Mouse (Mus musculus) MEL (cell line): ENCODE results near the gene Acat3. TPM values are rescaled to one million over a fixed set of nuclear protein-coding genes. Genes with fewer than 3 reads are reported as not detected.

ENCODE experiments used
- DNase-seq: peaks from one replicate; pipeline ENCODE4 v3.0.0; 2011; ENCODE audit warnings: low read depth, low spot score
- H3K27ac ChIP-seq: 2 replicates; pipeline ENCODE4 v1.5.1; 2012; ENCODE audit warnings: low read depth, mild to moderate bottlenecking, control low read depth, low read length, moderate library complexity; ENCODE audit not compliant: control insufficient read depth
- H3K27me3 ChIP-seq, 2 experiments: fragments of 150-350 bp in 1 of 2; sonication (generic) in 1 of 2; 2 replicates each; pipeline ENCODE4 v1.6.1; 2012; ENCODE audit warnings: low read length in 2 of 2, mild to moderate bottlenecking in 2 of 2, improper control_type of control experiment in 1 of 2, moderate library complexity in 1 of 2; ENCODE audit not compliant: insufficient read depth in 2 of 2, control insufficient read depth in 1 of 2
- H3K36me3 ChIP-seq, 2 experiments: 2 replicates each; pipeline ENCODE4 v1.6.1; 2012 to 2014; ENCODE audit warnings: low read length in 2 of 2, improper control_type of control experiment in 1 of 2, inconsistent platforms in 1 of 2, mild to moderate bottlenecking in 1 of 2; ENCODE audit not compliant: insufficient read depth in 2 of 2, control insufficient read depth in 1 of 2
- H3K4me1 ChIP-seq, 2 experiments: fragments of 150-350 bp in 1 of 2; sonication (generic) in 1 of 2; 2 replicates each; pipeline ENCODE4 v1.6.1; 2012; ENCODE audit warnings: low read length in 2 of 2, improper control_type of control experiment in 1 of 2, mild to moderate bottlenecking in 1 of 2; ENCODE audit not compliant: insufficient read depth in 2 of 2, control insufficient read depth in 1 of 2
- H3K4me3 ChIP-seq, 2 experiments: fragments of 150-350 bp in 1 of 2; sonication (generic) in 1 of 2; 2 replicates each; pipeline ENCODE4 v1.5.1; 2012; ENCODE audit warnings: low read depth in 2 of 2, low read length in 2 of 2, mild to moderate bottlenecking in 2 of 2, moderate library complexity in 2 of 2, control low read depth in 1 of 2, improper control_type of control experiment in 1 of 2; ENCODE audit not compliant: control insufficient read depth in 1 of 2, insufficient read depth in 1 of 2
- H3K79me2 ChIP-seq: 2 replicates; pipeline ENCODE4 v1.6.1; 2012; ENCODE audit warnings: mild to moderate bottlenecking, low read length, moderate library complexity; ENCODE audit not compliant: control insufficient read depth, poor library complexity, insufficient read depth
- H3K9ac ChIP-seq: 2 replicates; pipeline ENCODE4 v1.6.1; 2012; ENCODE audit warnings: low read depth, mild to moderate bottlenecking, control low read depth, low read length, moderate library complexity; ENCODE audit not compliant: control insufficient read depth, poor library complexity, severe bottlenecking
- H3K9me3 ChIP-seq: fragments of 150-350 bp; sonication (generic); replicated peaks from 2 replicates; pipeline ENCODE4 v1.6.1; 2012; ENCODE audit warnings: mild to moderate bottlenecking, low read length, improper control_type of control experiment, moderate library complexity; ENCODE audit not compliant: insufficient read depth
- BHLHE40 ChIP-seq: IDR thresholded peaks from 2 replicates; pipeline ENCODE4 v1.6.1; 2012; ENCODE audit warnings: low read depth, mild to moderate bottlenecking, inconsistent platforms, low read length, improper control_type of control experiment, borderline replicate concordance
- CHD1 ChIP-seq: IDR thresholded peaks from 2 replicates; pipeline ENCODE4 v1.6.1; 2012; ENCODE audit warnings: low read depth, mild to moderate bottlenecking, inconsistent platforms, low read length, improper control_type of control experiment
- CHD2 ChIP-seq: IDR thresholded peaks from 2 replicates; pipeline ENCODE4 v1.6.1; 2011; ENCODE audit warnings: low read length, improper control_type of control experiment
- ELF1 ChIP-seq: IDR thresholded peaks from 2 replicates; pipeline ENCODE4 v1.6.1; 2014; ENCODE audit warnings: low read depth, mild to moderate bottlenecking, inconsistent platforms, low read length, improper control_type of control experiment, moderate library complexity
- EP300 ChIP-seq, 2 experiments: IDR thresholded peaks; 2 replicates each; pipeline ENCODE4 v1.6.1; 2011; ENCODE audit warnings: improper control_type of control experiment in 2 of 2, low read length in 2 of 2, low read depth in 1 of 2, mild to moderate bottlenecking in 1 of 2
- ETS1 ChIP-seq: IDR thresholded peaks from 2 replicates; pipeline ENCODE4 v1.6.1; 2012; ENCODE audit warnings: low read depth, mild to moderate bottlenecking, inconsistent platforms, low read length, improper control_type of control experiment, moderate library complexity
- GATA1 ChIP-seq: IDR thresholded peaks from 2 replicates; pipeline ENCODE4 v1.6.1; 2011; ENCODE audit warnings: low read depth, low read length, improper control_type of control experiment
- HCFC1 ChIP-seq: IDR thresholded peaks from 2 replicates; pipeline ENCODE4 v1.6.1; 2012; ENCODE audit warnings: low read depth, mild to moderate bottlenecking, inconsistent platforms, low read length, improper control_type of control experiment, moderate library complexity
- KAT2A ChIP-seq: conservative IDR thresholded peaks from 2 replicates; pipeline ENCODE4 v1.6.1; 2012; ENCODE audit warnings: low read depth, low read length, improper control_type of control experiment, inconsistent platforms
- MYB ChIP-seq: IDR thresholded peaks from 2 replicates; pipeline ENCODE4 v1.6.1; 2011; ENCODE audit warnings: mild to moderate bottlenecking, low read depth, low read length, improper control_type of control experiment
- NELFE ChIP-seq: IDR thresholded peaks from 2 replicates; pipeline ENCODE4 v1.6.1; 2011; ENCODE audit warnings: low read depth, low read length, improper control_type of control experiment
- POLR2A ChIP-seq, 2 experiments: IDR thresholded peaks; 2 replicates each; pipeline ENCODE4 v1.6.1; 2011 to 2012; ENCODE audit warnings: low read length in 2 of 2, mild to moderate bottlenecking in 2 of 2, control low read depth in 1 of 2, improper control_type of control experiment in 1 of 2, low read depth in 1 of 2, moderate library complexity in 1 of 2; ENCODE audit not compliant: control insufficient read depth in 1 of 2, insufficient read depth in 1 of 2, poor library complexity in 1 of 2
- POLR2AphosphoS2 ChIP-seq: IDR thresholded peaks from 2 replicates; pipeline ENCODE4 v1.6.1; 2011; ENCODE audit warnings: low read length, improper control_type of control experiment
- POLR2AphosphoS5 ChIP-seq: IDR thresholded peaks from 2 replicates; pipeline ENCODE4 v1.6.1; 2012; ENCODE audit warnings: low read depth, borderline replicate concordance, mild to moderate bottlenecking, inconsistent platforms, low read length, moderate library complexity, mixed read lengths
- RCOR1 ChIP-seq: IDR thresholded peaks from 2 replicates; pipeline ENCODE4 v1.6.1; 2012; ENCODE audit warnings: low read depth, mild to moderate bottlenecking, inconsistent platforms, low read length, improper control_type of control experiment
- SIN3A ChIP-seq: IDR thresholded peaks from 2 replicates; pipeline ENCODE4 v1.6.1; 2012; ENCODE audit warnings: low read length, improper control_type of control experiment, inconsistent platforms
- TAL1 ChIP-seq: IDR thresholded peaks from 2 replicates; pipeline ENCODE4 v1.6.1; 2012; ENCODE audit warnings: mild to moderate bottlenecking, inconsistent platforms, low read length, moderate library complexity, mixed read lengths
- TBP ChIP-seq: IDR thresholded peaks from 2 replicates; pipeline ENCODE4 v1.8.0; 2011; ENCODE audit warnings: low read depth, low read length, improper control_type of control experiment
- TCF12 ChIP-seq: IDR thresholded peaks from 2 replicates; pipeline ENCODE4 v1.6.1; 2014; ENCODE audit warnings: low read depth, mild to moderate bottlenecking, inconsistent platforms, low read length, improper control_type of control experiment, moderate library complexity
- UBTF ChIP-seq: IDR thresholded peaks from 2 replicates; pipeline ENCODE4 v1.6.1; 2012; ENCODE audit warnings: low read depth, mild to moderate bottlenecking, inconsistent platforms, low read length, improper control_type of control experiment, moderate library complexity, borderline replicate concordance; ENCODE audit not compliant: insufficient read depth
- USF1 ChIP-seq: IDR thresholded peaks from 2 replicates; pipeline ENCODE4 v1.6.1; 2014; ENCODE audit warnings: low read depth, mild to moderate bottlenecking, inconsistent platforms, low read length, improper control_type of control experiment, moderate library complexity
- USF2 ChIP-seq, 2 experiments: IDR thresholded peaks; 2 replicates each; pipeline ENCODE4 v1.6.1; 2011 to 2012; ENCODE audit warnings: improper control_type of control experiment in 2 of 2, low read length in 2 of 2, borderline replicate concordance in 1 of 2, inconsistent platforms in 1 of 2, low read depth in 1 of 2, mild to moderate bottlenecking in 1 of 2; ENCODE audit not compliant: insufficient read depth in 1 of 2
- ZC3H11A ChIP-seq: IDR thresholded peaks from 2 replicates; pipeline ENCODE4 v1.6.1; 2012; ENCODE audit warnings: low read depth, mild to moderate bottlenecking, inconsistent platforms, low read length, improper control_type of control experiment
- ZKSCAN1 ChIP-seq: IDR thresholded peaks from 2 replicates; pipeline ENCODE4 v1.6.1; 2012; ENCODE audit warnings: low read depth, mild to moderate bottlenecking, inconsistent platforms, low read length, improper control_type of control experiment, moderate library complexity
- polyA plus RNA-seq, 2 experiments: library from polyadenylated mRNA; stranded (reverse) in 1 of 2; unstranded in 1 of 2; fragments of >175 nt in 1 of 2; fragments of >200 nt in 1 of 2; gene quantifications; 2 replicates each; pipeline versions ENCODE4 v1.2.1 to v1.2.4; 2012; ENCODE audit warnings: low replicate concordance in 2 of 2, low read depth in 1 of 2; ENCODE audit not compliant: insufficient read length in 2 of 2, insufficient read depth in 1 of 2, missing spikeins in 1 of 2
- total RNA-seq: library from RNA; depleted of rRNA; stranded (reverse); fragments of 300-350 nt; gene quantifications from 2 replicates; pipeline ENCODE4 v1.2.3, GENCODE M21; 2012

The Acat3 gene
- total and polyA plus RNA-seq, 3 experiments, result 1.0 to 14.6 TPM; not detected in 1

- H3K4me3 ChIP-seq, result no peak overlapping the region
- TF ChIP-seq EP300 (IDR thresholded peaks at IDR 0.05; ENCODE audit: low read depth in 1 of 2, low read length in 2 of 2) (peak; percentile 68 to 72; a peak in 3 of 4 replicates), GATA1 (peak; percentile 59), KAT2A (no peak), ETS1 (peak; percentile 31; the same call in 1 of the 2 replicates), SIN3A (peak; percentile 43), RCOR1 (peak; percentile 29; the same call in 1 of the 2 replicates), POLR2AphosphoS5 (no peak), TCF12 (peak; percentile 54; the same call in 1 of the 2 replicates)
- peak; percentile 41 for DNase-seq
- no peak overlapping the region for H3K27ac ChIP-seq
- H3K36me3 ChIP-seq, result peaks cover 48 to 49% of the 10 kb centered on the region in 2 experiments
- H3K9me3 ChIP-seq, result no peaks in the 10 kb centered on the region
- H3K79me2 ChIP-seq, result peaks cover 30% of the 10 kb centered on the region
- H3K9ac ChIP-seq, result no peak overlapping the region
- peaks cover 5 to 9% of the 10 kb centered on the region in 2 experiments for H3K4me1 ChIP-seq
- H3K27me3 ChIP-seq, result no peaks in the 10 kb centered on the region
These were observed 43.6 kb upstream of the Acat3 start for GRCm38 (mm10) chr17:12983988-12984387.

DNA sequence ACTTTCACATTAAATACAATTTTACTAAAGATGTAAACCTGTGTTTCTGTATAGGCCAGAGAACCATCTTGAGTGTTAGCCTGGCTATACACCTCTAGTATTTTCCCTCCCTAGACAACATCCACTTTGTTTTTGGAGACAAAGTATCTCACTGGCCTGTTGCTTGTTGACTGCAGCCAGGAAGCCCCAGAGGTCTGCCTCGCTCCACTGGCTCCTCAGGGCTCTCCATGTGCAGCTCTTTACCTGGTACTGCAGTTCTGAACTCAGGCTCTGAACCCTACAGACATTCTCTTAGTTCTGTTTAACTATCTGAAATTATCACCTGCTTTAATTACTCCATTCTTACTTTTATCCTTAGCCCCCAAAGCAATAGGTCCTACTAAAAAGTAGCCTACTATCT, 38.1 kb upstream of the Acat3 start:
- Histone ChIP-seq H3K79me2 (peaks cover 1% of the 10 kb centered on the region; the same call in 1 of the 2 replicates), H3K4me1 (no peaks in the 10 kb centered on the region), H3K27me3 (no peaks in the 10 kb centered on the region), H3K4me3 (no peak overlapping the region), H3K27ac (no peak overlapping the region), H3K9me3 (no peaks in the 10 kb centered on the region), H3K9ac (no peak overlapping the region), H3K36me3 (peaks cover 8 to 72% of the 10 kb centered on the region in 2 experiments)
- DNase-seq, result no peak
- TF ChIP-seq ELF1, result no peak
- TF ChIP-seq POLR2A (IDR thresholded peaks at IDR 0.05; ENCODE audit: control insufficient read depth in 1 of 2, insufficient read depth in 1 of 2, low read depth in 1 of 2, low read length in 2 of 2, poor library complexity in 1 of 2), result peak in 1 of 2 experiments; percentile 9; a peak in 1 of 4 replicates
- TF ChIP-seq, all 39 proteins: peak for 1

DNA sequence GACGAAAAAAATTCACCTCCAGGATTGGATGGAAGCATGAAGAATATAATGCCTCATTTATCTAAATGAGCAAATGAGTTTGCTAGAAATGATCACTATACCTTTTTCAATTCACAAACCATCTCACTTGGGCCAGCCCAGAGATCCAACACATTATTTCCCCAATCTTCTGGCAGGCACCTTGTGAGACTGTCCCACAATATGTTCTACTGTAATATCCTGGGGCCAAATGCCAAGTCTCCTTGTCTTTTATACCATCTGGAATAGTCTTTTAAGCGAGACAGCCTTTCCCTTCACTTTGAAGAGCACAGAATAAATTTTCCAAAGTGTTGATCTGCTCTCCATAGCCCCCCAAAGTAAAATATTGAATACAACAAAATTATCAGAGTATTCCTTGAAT, 33.5 kb upstream of the Acat3 start:
- no peak overlapping the region for H3K4me3 ChIP-seq

More for the DNA sequence above, 33.5 kb upstream of the Acat3 start:
- H3K79me2 ChIP-seq, result no peaks in the 10 kb centered on the region; the same call in 1 of the 2 replicates
- TF ChIP-seq CHD2 (no peak), ETS1 (no peak), CHD1 (no peak), POLR2A (IDR thresholded peaks at IDR 0.05; ENCODE audit: control insufficient read depth in 1 of 2, insufficient read depth in 1 of 2, low read depth in 1 of 2, low read length in 2 of 2, poor library complexity in 1 of 2) (no peak), TBP (no peak), NELFE (no peak), HCFC1 (no peak), USF2 (IDR thresholded peaks at IDR 0.05; ENCODE audit: borderline replicate concordance in 1 of 2, insufficient read depth in 1 of 2, low read depth in 1 of 2, low read length in 2 of 2) (no peak), POLR2AphosphoS2 (no peak), ZKSCAN1 (no peak), USF1 (no peak), MYB (no peak), BHLHE40 (no peak), POLR2AphosphoS5 (no peak), TAL1 (no peak), ZC3H11A (no peak), SIN3A (no peak), UBTF (no peak)
- peaks cover 2 to 66% of the 10 kb centered on the region in 2 experiments for H3K36me3 ChIP-seq
- no peak overlapping the region for H3K9ac ChIP-seq
- H3K27ac ChIP-seq, result no peak overlapping the region
- no peaks in the 10 kb centered on the region for H3K4me1 ChIP-seq
- H3K9me3 ChIP-seq, result no peaks in the 10 kb centered on the region
- no peak for DNase-seq
- H3K27me3 ChIP-seq, result no peaks in the 10 kb centered on the region
